Mouse (Mus musculus) urinary bladder, adult 2 months (tissue): ENCODE data around the gene Col5a3. TPM values are rescaled to one million over a fixed set of nuclear protein-coding genes. Genes with fewer than 3 reads are reported as not detected.

Experiments
- DNase-seq: peaks from one replicate; pipeline ENCODE4 v3.0.0; 2022; ENCODE audit warnings: low spot score
- polyA plus RNA-seq: library from polyadenylated mRNA; depleted of rRNA; stranded (reverse); fragments of >200 nt; gene quantifications from 2 replicates; pipeline ENCODE4 v1.2.3, GENCODE M21; 2012

Gene Col5a3
- polyA plus RNA-seq, 1 experiment = 13.5 TPM

GRCm38 (mm10) chr9:20805706-20806105, 9.2 kb downstream of the Col5a3 start:
- DNase-seq = no peak

GRCm38 (mm10) chr9:20805159-20805495, 9.7 kb downstream of the Col5a3 start:
- DNase-seq = no peak

DNA sequence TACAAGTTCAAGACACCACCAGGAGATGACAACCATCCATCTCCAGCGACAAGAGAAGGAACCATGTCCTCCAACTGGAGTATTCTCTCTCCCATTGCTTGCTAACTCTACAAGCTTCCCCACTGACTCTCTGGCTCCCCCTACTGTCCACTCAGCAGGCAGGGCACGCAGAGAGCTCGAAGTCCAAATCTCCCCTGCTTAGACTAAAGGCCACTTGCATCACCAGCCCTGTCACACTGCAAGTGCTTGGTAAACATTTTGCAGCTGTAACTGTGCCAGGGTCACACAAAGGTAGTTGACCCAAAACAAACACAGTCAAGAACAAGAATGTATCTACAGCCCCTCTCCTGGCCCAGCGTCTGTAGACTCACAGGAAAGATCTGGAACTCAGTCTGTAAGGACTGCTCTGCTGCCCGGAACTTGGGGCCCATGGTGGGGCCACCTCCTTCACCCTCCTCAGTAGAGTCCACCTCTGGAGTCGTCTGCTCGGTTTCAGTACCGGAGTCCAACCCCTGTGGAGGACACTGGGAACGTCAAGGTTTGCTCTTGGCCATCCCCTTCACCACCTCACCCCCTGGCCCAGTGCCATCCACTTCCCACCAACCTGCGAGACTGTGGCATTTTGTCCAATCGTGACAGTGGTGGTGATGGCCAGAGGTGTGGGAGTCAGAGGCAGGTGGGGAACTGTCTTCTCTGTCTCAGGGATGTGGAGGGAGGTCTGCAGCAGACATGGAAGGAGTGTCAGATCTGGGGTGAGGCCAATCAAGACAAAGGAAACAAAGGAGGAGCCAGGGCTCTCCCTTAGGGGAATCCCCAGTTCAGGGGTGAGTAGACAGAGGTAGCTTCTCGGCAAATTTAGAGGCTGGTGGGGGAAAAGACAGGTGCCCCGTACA, 10.4 kb downstream of the Col5a3 start:
- no peak for DNase-seq

DNA sequence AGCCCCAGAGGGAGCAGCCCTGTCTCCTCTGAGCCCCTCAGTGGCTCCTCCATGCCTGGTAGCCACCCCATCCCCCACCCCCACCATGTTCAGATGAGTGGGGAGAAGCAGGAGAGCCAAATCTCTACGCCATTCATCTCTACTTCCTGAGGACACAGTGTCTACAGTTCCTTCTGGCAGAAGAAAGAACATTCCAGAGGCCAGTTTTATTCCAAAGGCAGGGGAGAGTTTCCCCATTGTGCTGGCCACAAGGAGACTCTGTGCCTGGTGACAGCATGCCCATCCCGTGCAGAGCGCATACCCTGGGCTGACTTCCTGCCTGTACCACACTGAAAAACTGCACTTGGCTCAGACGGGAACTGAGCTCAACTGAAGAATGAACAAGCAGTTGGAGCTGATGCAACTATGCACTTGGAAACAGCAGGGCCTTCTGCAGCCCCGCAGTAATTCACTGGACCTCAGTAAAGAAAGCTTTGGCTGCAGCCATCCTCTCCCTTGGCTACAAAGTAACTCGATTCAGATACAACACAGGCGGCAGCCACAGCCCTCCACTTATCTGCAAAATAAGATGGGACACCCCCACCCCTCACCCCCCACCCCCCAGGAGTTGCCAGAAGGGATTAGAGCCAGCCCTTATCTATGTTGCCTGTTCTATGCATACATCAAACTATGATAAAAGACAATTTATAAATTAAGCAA, 20.6 kb downstream of the Col5a3 start:
- no peak for DNase-seq

DNA sequence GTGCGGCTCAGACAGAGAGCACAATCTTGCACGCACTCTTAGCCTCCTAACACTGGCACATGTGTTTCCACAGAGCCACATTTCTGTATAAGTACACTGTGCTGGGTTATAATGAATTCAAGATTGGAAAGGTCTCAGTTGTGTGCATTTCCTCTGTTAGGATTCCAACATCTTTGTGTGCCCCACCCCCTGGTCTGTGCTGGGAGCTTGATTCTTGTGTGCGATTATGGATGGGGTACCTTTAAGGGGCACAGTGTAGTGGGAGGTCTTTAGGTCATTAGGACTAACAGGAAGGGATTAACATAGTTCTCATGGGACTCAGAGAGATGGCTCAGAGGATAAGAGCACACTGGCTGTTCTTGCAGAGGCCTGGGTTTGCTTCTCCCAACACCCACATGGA, 24.5 kb downstream of the Col5a3 start:
- no peak for DNase-seq

- no peak for DNase-seq
Observed at GRCm38 (mm10) chr9:20789651-20790050, 25.2 kb downstream of the Col5a3 start.

DNA sequence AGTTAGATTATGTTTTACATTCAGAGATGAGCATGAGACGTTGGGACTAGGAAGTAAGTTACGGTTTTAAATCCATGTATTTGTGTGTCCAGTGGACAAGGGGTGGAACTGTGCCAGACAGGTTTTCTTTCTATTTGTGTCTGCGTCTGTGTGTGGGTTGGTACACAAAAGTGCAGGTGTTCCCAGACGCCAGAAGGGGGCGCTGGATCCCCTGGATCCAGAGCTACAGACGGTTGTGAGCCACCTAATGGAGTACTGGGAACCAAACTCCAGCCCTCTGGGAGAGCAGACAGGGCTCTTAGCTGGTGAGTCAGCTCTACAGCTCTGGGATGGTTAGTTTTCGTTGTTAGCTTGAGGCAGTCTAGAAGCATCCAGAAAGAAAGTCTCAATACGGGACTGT, 26.9 kb downstream of the Col5a3 start:
- DNase-seq = no peak

DNA sequence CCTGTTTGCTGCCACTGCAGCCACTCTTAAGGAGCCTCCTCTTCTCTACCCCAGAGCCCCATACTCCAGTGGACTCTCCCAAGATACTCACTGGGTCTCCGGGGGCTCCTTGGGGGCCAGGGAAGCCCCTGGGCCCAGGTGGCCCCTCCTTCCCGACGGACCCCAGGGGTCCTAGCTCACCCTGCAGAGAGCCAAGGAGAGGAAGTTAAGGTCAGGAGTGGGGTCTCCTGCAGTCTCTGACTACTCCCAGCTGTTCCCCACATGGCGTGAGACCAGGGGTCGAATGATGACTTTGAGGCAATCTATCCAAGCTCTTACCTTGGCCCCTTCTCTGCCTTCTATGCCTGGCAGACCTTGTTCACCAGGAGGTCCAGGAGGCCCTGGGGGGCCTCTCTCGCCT, 29.8 kb downstream of the Col5a3 start:
- DNase-seq = no peak

DNA sequence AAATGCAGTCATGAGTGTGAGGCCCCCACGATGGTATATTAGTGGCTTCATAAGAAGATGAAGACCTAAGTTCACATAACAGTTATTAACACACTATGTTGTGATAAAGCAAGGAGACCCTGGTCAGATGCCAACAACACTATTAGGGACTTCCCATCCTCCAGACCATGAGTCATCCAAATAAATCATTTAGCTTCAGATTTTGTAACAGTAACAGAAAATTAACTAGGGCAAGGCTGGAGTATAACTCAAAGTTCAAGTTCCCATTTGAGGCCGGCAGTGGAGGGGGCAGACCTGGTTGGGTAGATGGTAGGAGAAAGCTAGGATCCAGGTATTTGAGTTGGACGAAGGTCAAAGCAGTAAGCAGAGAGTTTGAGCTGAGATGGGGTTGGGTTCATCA, 33.6 kb downstream of the Col5a3 start:
- no peak for DNase-seq

GRCm38 (mm10) chr9:20765274-20765673, 49.6 kb downstream of the Col5a3 start:
- DNase-seq = no peak

DNA sequence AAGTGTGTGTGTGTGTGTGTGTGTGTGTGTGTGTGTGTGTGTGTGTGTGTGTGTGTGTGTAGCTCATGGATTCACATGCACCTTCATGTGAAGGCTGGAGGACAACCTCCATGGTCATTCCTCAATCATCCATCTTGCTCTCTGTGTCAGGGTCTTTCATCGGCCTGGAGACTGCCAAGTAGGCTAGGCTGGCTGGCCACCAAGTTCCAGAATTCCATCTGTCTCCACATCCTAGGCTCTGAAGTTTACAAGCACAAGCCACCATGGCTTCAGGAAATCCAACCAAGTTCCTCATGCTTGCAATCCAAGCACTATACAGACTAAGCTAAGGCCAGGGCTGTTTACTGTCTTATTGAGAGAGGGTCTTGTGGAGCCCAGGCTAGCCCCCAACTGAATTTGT, 51.8 kb downstream of the Col5a3 start:
- no peak for DNase-seq

GRCm38 (mm10) chr9:20762197-20762961, 52.5 kb downstream of the Col5a3 start:
- no peak for DNase-seq

GRCm38 (mm10) chr9:20761388-20761787, 53.5 kb downstream of the Col5a3 start:
- DNase-seq = no peak

- no peak for DNase-seq
Observed at GRCm38 (mm10) chr9:20760813-20761212, 54.1 kb downstream of the Col5a3 start.

DNA sequence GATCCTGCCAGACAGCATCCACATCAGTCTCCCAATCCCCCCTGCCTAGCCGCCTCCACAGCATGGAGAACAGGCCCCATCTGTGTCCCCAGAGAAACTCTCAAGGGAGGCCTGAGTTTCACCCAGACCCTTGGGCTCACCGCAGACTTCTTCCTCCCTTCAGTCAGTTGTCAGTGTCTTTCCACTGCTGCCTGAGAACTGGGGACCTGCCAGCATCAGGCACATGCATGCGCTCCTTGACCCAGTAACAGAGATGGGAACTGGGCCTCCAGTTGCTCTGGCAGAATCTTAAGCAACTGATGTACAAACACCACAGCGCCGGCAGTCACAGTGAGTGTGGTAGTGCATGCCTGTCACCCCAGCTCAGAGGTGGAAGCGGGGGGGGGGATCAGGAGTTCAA, 56.0 kb downstream of the Col5a3 start:
- DNase-seq = no peak

DNA sequence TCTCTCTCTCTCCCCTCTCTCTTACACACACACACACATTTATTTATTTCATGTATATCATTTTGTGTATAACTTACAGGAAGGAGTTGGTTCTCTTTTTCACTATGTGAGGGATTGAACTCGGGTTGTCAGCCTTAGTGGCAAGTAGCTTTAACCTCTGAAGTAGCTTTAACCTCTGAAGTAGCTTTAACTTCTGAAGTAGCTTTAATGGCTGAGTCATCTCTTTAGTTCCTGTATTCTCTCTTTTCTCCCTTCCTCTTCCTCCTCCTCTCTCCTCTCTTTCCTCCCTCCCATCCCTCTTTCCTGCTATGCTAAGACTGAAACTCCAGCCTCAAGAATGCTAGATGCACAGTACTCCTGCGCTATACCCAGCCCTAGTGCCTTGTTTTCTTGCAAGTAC, 56.6 kb downstream of the Col5a3 start:
- no peak for DNase-seq

- no peak for DNase-seq
Observed at GRCm38 (mm10) chr9:20757087-20757955, 57.5 kb downstream of the Col5a3 start.

- DNase-seq = no peak
Observed at GRCm38 (mm10) chr9:20756081-20756700, 58.7 kb downstream of the Col5a3 start.

- no peak for DNase-seq
Observed at GRCm38 (mm10) chr9:20754335-20754734, 60.5 kb downstream of the Col5a3 start.

DNA sequence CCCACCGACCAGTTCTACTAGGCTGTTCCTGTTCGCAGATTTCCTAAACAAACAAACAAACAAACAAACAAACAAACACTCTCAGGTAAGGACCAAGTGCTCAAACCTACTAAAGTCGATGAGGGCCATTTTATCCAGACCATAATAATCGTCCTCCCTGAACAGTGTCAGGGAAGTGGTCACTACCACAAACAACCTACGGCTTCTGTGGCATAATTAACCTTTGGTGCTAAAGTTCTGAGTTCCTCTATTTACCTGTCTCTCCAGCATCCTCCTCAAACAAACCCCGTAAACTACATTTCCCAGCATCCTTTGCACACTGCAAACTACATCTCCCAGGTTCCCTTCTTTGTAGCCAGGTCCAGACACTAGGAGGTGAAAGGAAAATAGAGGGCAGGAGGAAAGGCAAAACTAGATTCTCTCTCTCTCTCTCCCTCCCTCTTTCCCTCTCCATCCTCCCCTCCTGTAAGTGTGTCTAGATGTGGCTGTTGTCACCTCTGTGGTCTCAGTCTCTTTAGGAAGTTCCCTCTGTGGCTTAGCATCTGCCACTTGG, 63.3 kb downstream of the Col5a3 start:
- DNase-seq = no peak

GRCm38 (mm10) chr9:20749213-20749612, 65.7 kb downstream of the Col5a3 start:
- no peak for DNase-seq
